Mouse (Mus musculus) lung, postnatal 36 days (tissue): ENCODE measurements around the gene Kcnj14.

Experiments used
- DNase-seq: peaks from one replicate; pipeline ENCODE4 v3.0.0; 2022; ENCODE audit warnings: mixed read lengths

Gene Kcnj14

GRCm38 (mm10) chr7:45831128-45831525 lies 6.5 kb upstream of the Kcnj14 start:
- no peak for DNase-seq

- peak; percentile 91 for DNase-seq
Measured at GRCm38 (mm10) chr7:45830427-45831127, 6.0 kb upstream of the Kcnj14 start, which contains the start of gene Grwd1. Gene Grwd1 (minus strand): TSS chr7:45830944.

GRCm38 (mm10) chr7:45826631-45827030 lies 2.0 kb upstream of the Kcnj14 start:
- no peak for DNase-seq

DNA sequence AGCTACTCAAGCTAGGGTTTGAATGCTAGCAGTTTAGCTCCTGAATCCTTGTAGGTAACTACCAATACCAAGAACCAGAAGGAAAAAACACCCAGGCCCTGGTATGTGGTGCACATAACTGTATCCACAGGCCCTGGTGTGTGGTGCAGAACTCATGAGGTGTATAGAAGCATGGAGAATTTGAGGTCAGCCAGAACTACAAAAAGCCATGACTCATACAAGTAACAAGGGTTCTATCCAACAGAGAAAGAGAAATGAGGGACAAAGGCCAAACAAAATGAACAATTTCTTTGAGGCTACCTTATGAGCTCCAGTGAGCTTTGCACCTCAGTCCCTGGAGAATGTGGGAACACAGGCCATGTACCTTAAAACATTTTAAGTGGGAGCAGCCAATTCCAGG lies 3.7 kb downstream of the Kcnj14 start:
- no peak for DNase-seq

- no peak for DNase-seq
Measured at GRCm38 (mm10) chr7:45819843-45820242, 4.7 kb downstream of the Kcnj14 start.

- DNase-seq, result no peak
Measured at GRCm38 (mm10) chr7:45815984-45816351, 8.6 kb downstream of the Kcnj14 start.

DNA sequence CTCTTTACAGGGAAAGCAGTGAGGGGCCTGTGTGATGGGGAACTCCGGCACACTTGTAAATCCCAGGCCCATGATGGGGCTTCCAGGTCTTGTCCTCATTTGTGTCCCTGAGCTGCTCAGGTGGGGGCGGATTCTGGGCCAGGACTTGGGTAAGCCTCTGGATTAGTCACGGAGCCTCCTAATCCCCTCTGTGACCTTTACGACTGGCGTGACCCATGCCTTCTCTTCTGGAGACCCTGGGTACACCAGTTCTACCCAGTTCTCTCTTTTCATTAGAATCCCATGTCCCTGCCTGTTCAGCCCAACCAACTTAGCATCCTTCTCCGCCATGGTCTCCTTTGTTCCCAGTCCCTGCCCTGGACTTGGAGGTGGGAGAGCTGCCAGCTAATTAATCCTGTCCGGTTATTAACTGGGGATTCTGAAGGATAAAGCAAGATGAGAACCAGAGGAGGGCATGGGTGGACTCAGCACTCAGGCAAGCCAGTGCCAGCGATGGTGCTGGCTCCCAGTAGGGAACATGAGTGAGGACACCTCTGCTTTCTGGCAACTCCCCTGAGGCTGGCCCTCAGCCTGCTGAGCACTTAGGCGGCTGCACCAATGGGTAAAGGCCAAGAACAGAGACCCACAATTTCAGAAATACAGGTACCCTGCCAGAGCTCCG lies 9.1 kb downstream of the Kcnj14 start:
- no peak for DNase-seq

DNA sequence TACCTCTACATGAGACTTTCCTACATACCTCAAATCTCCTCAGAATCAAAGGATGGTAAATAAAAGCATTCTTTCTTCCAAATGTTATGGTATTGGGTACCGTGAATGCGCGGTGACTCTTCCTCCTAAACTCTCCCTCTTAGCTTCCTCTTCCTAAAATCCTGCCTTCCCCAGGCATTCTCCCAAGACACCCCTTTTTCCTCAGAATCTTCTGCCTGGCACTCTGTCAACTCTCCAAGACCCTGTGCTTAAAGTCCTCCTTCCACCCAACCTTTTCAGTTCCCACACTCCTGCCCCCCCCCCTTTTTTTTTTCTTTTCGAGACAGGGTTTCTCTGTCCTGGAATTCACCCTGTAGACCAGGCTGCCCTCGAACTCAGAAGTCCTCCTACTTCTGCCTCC lies 9.7 kb downstream of the Kcnj14 start:
- no peak for DNase-seq

DNA sequence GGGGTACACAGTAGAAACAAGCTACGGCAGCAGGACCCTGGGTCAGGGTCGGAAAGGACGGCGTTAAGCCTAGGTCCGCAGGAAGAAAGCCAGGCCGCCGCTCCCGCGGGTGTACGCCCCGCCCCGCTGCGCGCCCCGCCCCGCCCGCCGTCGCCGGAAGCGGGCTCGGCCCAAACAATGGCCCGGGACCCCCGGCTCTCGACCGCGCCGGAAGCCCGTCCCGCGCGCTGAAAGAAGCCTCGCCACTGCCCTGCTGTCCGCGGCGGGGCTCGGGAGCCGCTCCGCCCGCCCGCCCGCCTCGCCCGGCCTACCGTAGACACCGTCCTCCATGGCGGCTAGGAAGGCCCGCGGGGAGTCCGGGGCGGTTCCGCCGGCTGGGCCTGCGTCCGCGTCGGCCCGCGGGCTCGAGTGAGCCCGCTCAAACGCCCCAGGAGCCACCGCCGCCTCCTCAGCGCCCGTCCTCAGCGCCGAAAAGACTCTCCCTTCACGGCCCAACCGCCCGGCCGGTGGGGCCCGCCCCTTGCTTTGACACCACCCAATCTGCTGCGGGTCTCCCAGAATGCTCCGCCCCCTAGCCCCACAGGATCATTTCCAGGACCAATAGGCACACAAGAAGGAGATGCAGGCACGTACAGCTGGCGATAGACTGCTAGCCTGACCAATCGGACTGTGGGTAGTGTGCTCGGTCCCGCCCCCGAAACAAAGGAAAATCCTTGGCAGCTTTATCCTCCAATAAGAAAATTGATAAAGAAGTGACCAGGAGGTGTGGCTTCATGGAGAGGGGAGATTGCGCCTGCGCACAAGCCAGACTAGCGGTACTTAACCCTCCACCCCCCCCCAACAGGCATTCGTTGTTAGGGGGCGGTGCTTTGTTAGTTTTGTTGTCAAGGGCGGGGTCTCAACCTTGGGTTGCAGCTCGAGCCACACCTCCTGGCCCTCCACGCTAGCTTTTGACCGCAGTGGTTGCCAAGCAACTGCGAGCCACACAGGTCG lies 10.5 kb downstream of the Kcnj14 start, which contains the start of gene Cyth2:
Gene Cyth2 (minus strand): TSS at position 795 of the 993 bp plus-strand sequence.
- peak; percentile 100 for DNase-seq

DNA sequence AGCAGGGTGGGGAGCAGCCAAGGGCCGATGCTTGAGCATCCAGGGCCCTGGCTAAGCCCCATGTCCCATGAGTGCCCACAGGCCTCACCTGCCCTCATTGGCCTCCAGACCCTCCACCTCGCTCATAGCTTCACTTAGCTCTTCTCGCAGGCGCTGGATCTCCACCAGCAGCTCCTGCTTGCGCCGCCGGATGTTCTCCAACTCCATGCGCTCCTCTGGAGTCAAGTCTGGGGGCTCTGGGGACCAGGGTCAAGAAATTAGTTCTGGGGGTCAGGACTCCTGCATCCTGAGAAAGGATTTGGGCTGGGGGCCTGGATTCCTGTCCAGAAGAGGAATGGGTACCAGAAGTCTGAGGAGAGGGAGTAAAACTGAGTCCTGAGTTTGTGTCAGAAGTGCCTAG lies 11.7 kb downstream of the Kcnj14 start:
- DNase-seq, result no peak

- no peak for DNase-seq
Measured at GRCm38 (mm10) chr7:45809276-45810075, 15.1 kb downstream of the Kcnj14 start.

- no peak for DNase-seq
Measured at GRCm38 (mm10) chr7:45808471-45808870, 16.1 kb downstream of the Kcnj14 start.

- DNase-seq, result no peak
Measured at GRCm38 (mm10) chr7:45805941-45806340, 18.6 kb downstream of the Kcnj14 start.

DNA sequence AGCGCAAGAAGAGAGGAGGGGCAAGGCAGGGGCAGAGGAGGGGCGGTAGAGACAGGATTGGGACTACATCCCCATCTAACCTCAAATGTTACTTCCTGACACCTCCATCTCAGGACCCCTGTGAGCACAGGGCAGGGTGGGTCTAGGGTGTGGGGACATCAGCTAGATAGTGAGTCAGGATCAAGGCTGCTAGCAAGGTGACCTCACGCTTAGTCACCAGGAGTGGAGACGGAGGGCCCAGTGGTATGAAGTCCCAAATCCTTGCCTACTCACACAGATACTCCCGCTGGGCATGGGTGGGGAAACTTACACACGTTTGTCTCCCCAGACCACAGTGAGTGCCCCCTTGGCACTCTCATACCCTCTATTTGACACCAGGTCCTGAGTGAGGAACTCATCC lies 22.0 kb downstream of the Kcnj14 start:
- DNase-seq, result no peak

DNA sequence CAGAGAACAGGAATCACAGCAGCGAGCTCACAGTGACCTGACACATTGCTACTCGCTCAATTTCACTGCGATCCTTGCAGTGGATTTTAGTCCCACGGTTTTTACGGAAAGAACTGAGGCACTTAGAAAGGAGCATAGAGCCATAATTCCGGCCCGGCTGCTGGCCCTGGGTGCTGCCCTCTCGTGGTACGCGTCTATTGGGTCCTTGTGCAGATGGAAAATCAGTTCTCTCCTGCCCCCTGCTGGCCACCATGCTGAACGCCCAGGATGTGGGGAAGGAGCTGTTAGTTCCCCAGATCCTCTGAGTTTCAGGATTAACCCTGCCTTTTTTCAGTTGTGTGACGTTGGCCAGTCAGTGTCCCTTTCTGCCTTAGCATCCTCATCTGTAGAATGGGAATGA lies 23.2 kb downstream of the Kcnj14 start:
- peak; percentile 97 for DNase-seq

GRCm38 (mm10) chr7:45800546-45801204 lies 23.9 kb downstream of the Kcnj14 start:
- peak; percentile 70 for DNase-seq

DNA sequence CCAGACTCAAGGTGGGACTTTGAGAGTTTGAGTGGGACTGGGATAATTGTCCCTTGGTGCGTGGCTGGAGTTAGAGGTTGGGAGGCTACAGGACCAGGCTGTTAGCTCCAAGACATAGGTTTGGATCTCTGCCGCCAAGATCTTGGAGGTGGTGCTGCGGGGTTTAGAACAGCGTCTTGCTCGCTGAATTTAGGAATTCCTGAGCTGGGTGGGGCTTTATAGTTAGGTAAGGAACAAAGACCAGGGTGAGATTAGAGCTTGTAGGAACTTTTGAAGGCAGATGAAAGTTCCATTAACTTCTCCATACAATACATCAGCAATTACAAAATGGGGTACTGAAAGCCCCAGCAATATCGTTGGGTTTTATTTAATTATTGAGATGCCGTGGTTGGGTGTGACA lies 24.6 kb downstream of the Kcnj14 start:
- DNase-seq, result no peak

DNA sequence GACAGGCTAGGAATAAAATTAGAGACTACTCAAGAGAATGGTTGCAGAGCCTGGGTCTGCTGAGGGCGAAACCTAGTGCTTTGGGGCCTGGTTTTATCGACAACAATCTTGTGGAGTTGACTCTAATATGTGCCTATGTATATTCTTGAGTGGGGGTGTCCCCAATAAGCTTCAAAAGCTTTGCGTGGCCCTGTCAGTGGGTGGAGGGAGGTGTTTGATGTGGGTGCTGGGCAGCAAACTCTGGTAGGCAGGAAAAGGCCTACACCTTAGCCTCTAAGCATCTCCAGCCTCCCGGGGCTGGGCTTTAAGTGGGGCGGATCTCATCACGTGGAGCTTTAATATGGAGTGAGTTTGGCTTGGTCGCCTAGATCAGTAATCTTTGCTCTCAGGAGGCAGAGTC lies 25.7 kb downstream of the Kcnj14 start:
- no peak for DNase-seq

DNA sequence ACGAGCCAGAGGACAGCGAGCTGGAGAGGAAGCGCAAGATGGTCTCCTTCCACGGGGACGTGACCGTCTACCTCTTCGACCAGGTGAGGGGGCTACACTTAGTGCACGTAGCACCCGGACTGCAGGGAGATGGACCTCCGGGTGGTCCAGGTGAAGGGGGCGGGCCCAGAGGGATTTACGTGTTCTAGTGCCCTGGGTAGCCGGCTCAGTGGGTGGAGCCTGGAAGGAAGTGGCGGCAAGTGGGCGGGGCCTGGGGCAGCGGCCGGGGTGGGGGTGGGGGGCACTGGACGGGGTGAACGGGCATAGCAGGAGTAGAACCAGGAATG lies 26.1 kb downstream of the Kcnj14 start:
- DNase-seq, result peak; percentile 59

- no peak for DNase-seq
Measured at GRCm38 (mm10) chr7:45797661-45798510, 26.7 kb downstream of the Kcnj14 start.

- no peak for DNase-seq
Measured at GRCm38 (mm10) chr7:45796950-45797349, 27.6 kb downstream of the Kcnj14 start.
